Mouse (Mus musculus) small intestine, adult 2 months (tissue): ENCODE results near the gene Olfr141.

ENCODE experiments used
- CTCF ChIP-seq: fragments of 200-500 bp; IDR thresholded peaks from 2 replicates; pipeline ENCODE4 v1.5.1; 2012; ENCODE audit warnings: low read depth, mild to moderate bottlenecking, control low read depth, inconsistent platforms, low read length, moderate library complexity, mixed read lengths; ENCODE audit not compliant: insufficient replicate concordance, insufficient read length; ENCODE audit errors: extremely low read depth
- POLR2A ChIP-seq: fragments of 200-500 bp; IDR thresholded peaks from 2 replicates; pipeline ENCODE4 v1.6.1; 2012; ENCODE audit warnings: low read depth, mild to moderate bottlenecking, control low read depth, inconsistent platforms, low read length, moderate library complexity

DNA sequence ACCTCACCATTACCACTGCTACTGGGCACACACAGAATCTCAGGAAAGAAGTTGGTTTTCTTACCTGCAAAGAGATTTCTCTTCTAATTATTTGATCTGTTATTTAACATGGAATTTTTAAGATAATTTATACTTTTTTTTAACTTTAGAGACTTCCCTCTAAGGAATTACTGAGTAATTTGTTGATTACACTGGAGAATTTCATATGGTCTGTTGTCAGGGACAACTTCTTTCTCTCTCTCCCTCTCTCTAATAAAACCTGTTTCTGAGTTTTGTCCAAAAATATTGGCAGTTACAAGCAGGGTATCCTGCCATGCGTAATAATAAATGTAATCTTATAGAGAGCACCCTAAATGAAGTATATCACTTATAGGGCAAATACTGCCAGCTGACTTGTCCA lies 50.9 kb downstream of the Olfr141 start, which contains the start of gene Olfr1090:
- TF ChIP-seq CTCF (no peak), POLR2A (no peak)
